Mouse (Mus musculus) G1E (cell line): Measurements from ENCODE around the gene Klk4. TPM values are rescaled to one million over a fixed set of nuclear protein-coding genes. Genes with fewer than 3 reads are reported as not detected.

Experiments
- ATAC-seq: 2 replicates; pipeline ENCODE4 v1.8.0; 2016; ENCODE audit warnings: mild to moderate bottlenecking; ENCODE audit not compliant: insufficient number of reproducible peaks, poor library complexity, low FRiP score, severe bottlenecking; ENCODE audit errors: extremely low read depth
- DNase-seq: peaks from one replicate; pipeline ENCODE4 v3.0.0; 2012; ENCODE audit warnings: low spot score
- H3K27me3 ChIP-seq: 2 replicates; pipeline ENCODE4 v1.6.1; 2012; ENCODE audit warnings: mild to moderate bottlenecking, low read length, inconsistent platforms; ENCODE audit not compliant: insufficient read depth
- H3K36me3 ChIP-seq: replicated peaks from 2 replicates; pipeline ENCODE3; 2012; ENCODE audit warnings: mild to moderate bottlenecking, inconsistent platforms
- H3K4me1 ChIP-seq: 2 replicates; pipeline ENCODE4 v1.6.1; 2012; ENCODE audit warnings: low read depth, low read length, inconsistent platforms, mixed read lengths; ENCODE audit not compliant: insufficient read depth
- H3K4me3 ChIP-seq: 2 replicates; pipeline ENCODE4 v1.5.1; 2012; ENCODE audit warnings: low read depth, mild to moderate bottlenecking, inconsistent platforms, low read length, moderate library complexity, mixed read lengths
- H3K9me3 ChIP-seq: replicated peaks from 2 replicates; pipeline ENCODE4 v1.6.1; 2012; ENCODE audit warnings: inconsistent platforms
- CTCF ChIP-seq: IDR thresholded peaks from 2 replicates; pipeline ENCODE4 v1.5.1; 2012; ENCODE audit warnings: low read depth, low read length, inconsistent platforms, mixed read lengths
- GATA1 ChIP-seq: IDR thresholded peaks from 2 replicates; pipeline ENCODE4 v1.6.1; 2012; ENCODE audit warnings: borderline replicate concordance, low read length, inconsistent platforms, mixed read lengths
- GATA2 ChIP-seq: IDR thresholded peaks from 2 replicates; pipeline ENCODE4 v1.6.1; 2012; ENCODE audit warnings: low read depth, low read length, inconsistent platforms, borderline replicate concordance
- POLR2AphosphoS5 ChIP-seq: IDR thresholded peaks from 2 replicates; pipeline ENCODE4 v1.6.1; 2012; ENCODE audit warnings: low read depth, low read length, inconsistent platforms; ENCODE audit not compliant: insufficient replicate concordance
- TAL1 ChIP-seq: conservative IDR thresholded peaks from 2 replicates; pipeline ENCODE4 v1.6.1; 2012; ENCODE audit warnings: low read depth, low read length, inconsistent platforms, mixed read lengths
- polyA plus RNA-seq: library from polyadenylated mRNA; stranded (reverse); fragments of >175 nt; gene quantifications from 2 replicates; pipeline ENCODE4 v1.2.3, GENCODE M21; 2012
- total RNA-seq, 2 experiments: library from RNA; stranded (forward) in 1 of 2; stranded (reverse) in 1 of 2; fragments of 200-1000 nt in 1 of 2; fragments of >200 nt in 1 of 2; fragmentation: Nextera tagmentation in 1 of 2; gene quantifications; 2 replicates each; pipeline ENCODE4 v1.2.3; 2014 to 2017

Klk4 gene
- total and polyA plus RNA-seq, 3 experiments = not detected

GRCm38 (mm10) chr7:43882346-43882745, 1.4 kb downstream of the Klk4 start:
- ATAC-seq = no peak
- Histone ChIP-seq H3K9me3 (no peaks in the 10 kb centered on the region), H3K36me3 (no peaks in the 10 kb centered on the region), H3K4me1 (no peaks in the 10 kb centered on the region), H3K4me3 (no peak overlapping the region), H3K27me3 (no peaks in the 10 kb centered on the region)
- TF ChIP-seq POLR2AphosphoS5 (no peak), GATA2 (no peak), CTCF (no peak), TAL1 (no peak), GATA1 (no peak)
- no peak for DNase-seq

DNA sequence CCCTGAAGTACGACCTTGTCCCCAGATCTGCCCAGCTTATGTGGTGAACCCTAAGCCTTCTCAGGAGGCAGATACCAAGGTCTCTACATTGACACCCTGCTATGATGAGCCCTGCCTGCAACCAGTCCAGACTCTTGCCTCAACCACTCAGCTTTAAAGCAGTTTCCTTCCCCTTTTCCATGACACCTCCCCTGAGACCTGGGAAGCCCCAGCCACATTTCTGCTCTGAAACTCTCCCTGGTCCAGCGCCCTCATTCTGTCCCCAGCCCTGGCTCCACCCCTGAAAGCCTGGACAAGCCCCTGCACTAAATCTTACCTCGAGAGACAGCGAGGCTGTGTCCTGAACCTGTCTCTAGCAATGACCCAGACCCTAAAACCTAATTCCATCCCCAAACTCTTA, 1.9 kb downstream of the Klk4 start:
- H3K4me3 ChIP-seq = no peak overlapping the region
- H3K4me1 ChIP-seq = no peaks in the 10 kb centered on the region
- no peaks in the 10 kb centered on the region for H3K36me3 ChIP-seq
- TF ChIP-seq GATA2 = no peak
- no peak for ATAC-seq
- H3K9me3 ChIP-seq = no peaks in the 10 kb centered on the region
- DNase-seq = no peak
- no peaks in the 10 kb centered on the region for H3K27me3 ChIP-seq

GRCm38 (mm10) chr7:43883547-43883946, 2.6 kb downstream of the Klk4 start:
- H3K27me3 ChIP-seq = no peaks in the 10 kb centered on the region
- DNase-seq (peak; percentile 6), ATAC-seq (no peak)
- no peaks in the 10 kb centered on the region for H3K4me1 ChIP-seq
- H3K9me3 ChIP-seq = no peaks in the 10 kb centered on the region
- no peak overlapping the region for H3K4me3 ChIP-seq
- H3K36me3 ChIP-seq = no peaks in the 10 kb centered on the region
- peak; percentile 39; the same call in 1 of the 2 replicates for TF ChIP-seq CTCF
- TF ChIP-seq TAL1 = no peak

DNA sequence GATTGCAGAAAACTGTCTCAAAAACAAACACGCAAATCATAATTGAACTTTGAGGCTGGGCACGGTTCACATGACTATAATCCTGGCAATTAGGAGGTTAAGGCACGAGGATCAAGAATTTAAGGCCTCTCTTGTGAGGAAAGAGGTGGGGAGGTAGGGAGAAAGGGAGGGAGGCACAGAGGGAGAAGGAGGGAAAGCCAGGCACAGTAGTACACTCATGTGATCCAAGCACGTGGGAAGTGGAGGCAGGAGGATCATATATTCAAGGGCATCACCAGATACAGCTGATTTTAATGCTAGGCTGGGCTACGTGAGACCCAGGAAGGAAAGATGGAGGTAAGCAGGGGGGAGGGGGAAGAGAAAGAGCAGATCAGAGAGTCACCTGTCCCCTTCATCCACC, 10.4 kb downstream of the Klk4 start:
- TF ChIP-seq POLR2AphosphoS5 (no peak), GATA1 (no peak), TAL1 (no peak), CTCF (no peak), GATA2 (no peak)

DNA sequence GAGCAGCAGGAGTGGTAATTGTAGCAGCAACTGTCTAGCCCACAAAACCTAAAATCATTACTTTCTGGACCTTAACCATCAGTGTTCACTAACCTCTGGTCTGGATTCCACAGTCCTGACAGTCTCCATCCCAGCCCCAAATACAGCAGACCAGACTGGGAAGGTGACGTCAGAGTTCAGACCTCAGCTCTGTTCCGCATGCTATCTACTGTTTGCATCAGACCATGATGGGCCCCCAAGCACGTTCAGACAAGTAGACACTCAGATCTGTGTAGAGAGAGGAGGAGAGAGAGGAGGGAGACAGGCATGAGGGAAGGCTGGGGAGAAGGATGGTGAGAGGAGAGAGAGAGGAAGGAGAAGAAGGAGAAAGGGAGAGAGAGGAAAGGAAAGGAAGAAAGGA, 10.8 kb downstream of the Klk4 start:
- H3K4me1 ChIP-seq = no peaks in the 10 kb centered on the region
- H3K9me3 ChIP-seq = no peaks in the 10 kb centered on the region
- H3K36me3 ChIP-seq = no peaks in the 10 kb centered on the region
- TF ChIP-seq GATA2 (no peak), GATA1 (no peak), POLR2AphosphoS5 (no peak), CTCF (no peak), TAL1 (no peak)
- H3K4me3 ChIP-seq = no peak overlapping the region
- ATAC-seq = no peak
- no peaks in the 10 kb centered on the region for H3K27me3 ChIP-seq
- no peak for DNase-seq

More for the DNA sequence above, 10.4 kb downstream of the Klk4 start:
- ATAC-seq (no peak), DNase-seq (no peak)
- no peaks in the 10 kb centered on the region for H3K27me3 ChIP-seq
- H3K4me3 ChIP-seq = no peak overlapping the region
- no peaks in the 10 kb centered on the region for H3K36me3 ChIP-seq
- no peaks in the 10 kb centered on the region for H3K9me3 ChIP-seq
- H3K4me1 ChIP-seq = no peaks in the 10 kb centered on the region

DNA sequence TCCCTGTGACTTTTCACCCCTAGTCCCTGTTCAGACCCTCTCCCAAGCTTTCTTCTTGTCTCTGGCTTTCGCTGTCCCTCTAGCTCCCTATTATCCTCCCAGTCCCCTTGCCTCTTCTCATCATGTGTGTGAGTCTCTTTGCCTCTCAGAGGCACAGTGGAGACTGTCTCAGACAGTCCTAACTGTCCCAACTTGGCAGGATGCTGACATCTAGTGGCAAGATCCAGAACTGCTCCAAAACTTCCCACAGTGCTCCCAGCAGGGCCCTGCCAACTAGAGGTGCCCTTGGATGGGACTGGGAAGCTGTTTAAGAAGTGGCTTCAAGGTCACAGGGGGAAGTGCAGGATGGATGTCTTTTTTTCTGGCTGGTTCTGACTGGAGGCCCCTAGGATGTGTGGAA, 13.9 kb downstream of the Klk4 start:
- TF ChIP-seq TAL1 (no peak), CTCF (peak; percentile 69), GATA1 (no peak)
- Histone ChIP-seq H3K4me3 (no peak overlapping the region), H3K4me1 (no peaks in the 10 kb centered on the region), H3K27me3 (no peaks in the 10 kb centered on the region), H3K9me3 (no peaks in the 10 kb centered on the region), H3K36me3 (no peaks in the 10 kb centered on the region)
- ATAC-seq (peak; percentile 34; the same call in 1 of the 2 replicates), DNase-seq (peak; percentile 58)

DNA sequence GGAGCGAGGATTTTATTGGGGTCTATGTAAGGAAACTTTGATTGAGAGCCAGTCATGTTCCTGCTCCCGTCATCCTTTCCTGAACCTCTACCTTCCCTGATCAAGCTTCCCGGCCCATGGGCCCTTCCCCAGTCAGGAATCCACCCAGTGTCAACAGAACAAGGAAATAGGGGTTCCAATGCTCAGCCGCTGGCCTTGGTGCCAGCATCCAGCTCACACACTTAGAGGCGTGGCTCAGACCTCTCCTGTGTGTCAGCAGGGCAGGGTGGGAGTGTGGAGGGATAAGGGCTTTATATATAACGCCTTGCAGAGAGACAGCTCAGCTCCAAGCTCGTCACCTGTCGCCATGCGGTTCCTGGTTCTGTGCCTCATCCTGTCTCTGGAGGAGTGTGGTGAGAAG, 33.9 kb downstream of the Klk4 start:
- Histone ChIP-seq H3K27me3 (0 out of 2 replicates have a peak, but pooled peaks cover 2% of the 10 kb centered on the region), H3K9me3 (no peaks in the 10 kb centered on the region), H3K4me3 (no peak overlapping the region), H3K36me3 (no peaks in the 10 kb centered on the region), H3K4me1 (peaks cover 2% of the 10 kb centered on the region)
- no peak for DNase-seq
- TF ChIP-seq GATA1 = no peak
- ATAC-seq = no peak
